Mouse (Mus musculus) liver, embryonic 13.5 days (tissue): ENCODE results near the gene Gm49405. TPM values are rescaled to one million over a fixed set of nuclear protein-coding genes. Genes with fewer than 3 reads are reported as not detected.

Experiments used
- ATAC-seq: fragments of 200-750 bp; cut with Nextera tagmentation; 2 replicates; pipeline ENCODE4 v1.8.0; 2017; ENCODE audit warnings: low read depth, mild to moderate bottlenecking, moderate number of reproducible peaks, moderate library complexity
- DNase-seq: peaks from one replicate; pipeline ENCODE4 v3.0.0; 2022
- H3K27ac ChIP-seq: fragments of 300-500 bp; sonication (generic); 2 replicates; pipeline ENCODE4 v1.5.1; 2015; ENCODE audit warnings: moderate library complexity, mild to moderate bottlenecking, inconsistent platforms
- H3K27me3 ChIP-seq: fragments of 300-500 bp; sonication (generic); 2 replicates; pipeline ENCODE4 v1.6.1; 2015; ENCODE audit warnings: mild to moderate bottlenecking, inconsistent platforms
- H3K36me3 ChIP-seq: fragments of 300-500 bp; sonication (generic); 2 replicates; pipeline ENCODE4 v1.6.1; 2015; ENCODE audit warnings: mild to moderate bottlenecking, inconsistent platforms
- H3K4me1 ChIP-seq: fragments of 300-500 bp; sonication (generic); replicated peaks from 2 replicates; pipeline ENCODE4 v1.6.1; 2015; ENCODE audit warnings: inconsistent platforms
- H3K4me2 ChIP-seq: fragments of 300-500 bp; sonication (generic); 2 replicates; pipeline ENCODE4 v1.6.1; 2015; ENCODE audit warnings: inconsistent platforms, mild to moderate bottlenecking, moderate library complexity
- H3K4me3 ChIP-seq: fragments of 300-500 bp; sonication (generic); replicated peaks from 2 replicates; pipeline ENCODE4 v1.5.1; 2015; ENCODE audit warnings: mild to moderate bottlenecking, inconsistent platforms
- H3K9ac ChIP-seq: fragments of 300-500 bp; sonication (generic); 2 replicates; pipeline ENCODE4 v1.6.1; 2015; ENCODE audit warnings: mild to moderate bottlenecking, inconsistent platforms
- H3K9me3 ChIP-seq: fragments of 300-500 bp; sonication (generic); replicated peaks from 2 replicates; pipeline ENCODE4 v1.6.1; 2016; ENCODE audit warnings: inconsistent platforms
- WGBS: fragments of 180-500 bp; shearing (Covaris S2); methylation state at CpG from one replicate; pipeline ENCODE4 v1.1.7; 2015; ENCODE audit not compliant: insufficient replicate concordance; 5-methylcytosine and 5-hydroxymethylcytosine counted together
- polyA plus RNA-seq: library from polyadenylated mRNA; unstranded; fragments of >200 nt; fragmentation: Nextera tagmentation; extraction: Ambion mirVana; gene quantifications from 2 replicates; pipeline ENCODE4 v1.2.1, GENCODE M21; 2015

Gm49405 gene
- polyA plus RNA-seq, 1 experiment from 2014 or later = 0.55 TPM

- Histone ChIP-seq H3K9ac (no peak overlapping the region), H3K27me3 (0 out of 2 replicates have a peak, but pooled peaks cover 4% of the 10 kb centered on the region), H3K36me3 (peaks cover 4% of the 10 kb centered on the region; the same call in 1 of the 2 replicates), H3K27ac (no peak overlapping the region), H3K4me1 (peaks cover 36% of the 10 kb centered on the region), H3K4me3 (no peak overlapping the region), H3K4me2 (no peak overlapping the region), H3K9me3 (no peaks in the 10 kb centered on the region)
- ATAC-seq = no peak
- no peak for DNase-seq
- WGBS = 83% methylated on average over 14 of the region's 14 CpGs
Measured at GRCm38 (mm10) chr19:3988066-3988465, 12.4 kb upstream of the Gm49405 start.

DNA sequence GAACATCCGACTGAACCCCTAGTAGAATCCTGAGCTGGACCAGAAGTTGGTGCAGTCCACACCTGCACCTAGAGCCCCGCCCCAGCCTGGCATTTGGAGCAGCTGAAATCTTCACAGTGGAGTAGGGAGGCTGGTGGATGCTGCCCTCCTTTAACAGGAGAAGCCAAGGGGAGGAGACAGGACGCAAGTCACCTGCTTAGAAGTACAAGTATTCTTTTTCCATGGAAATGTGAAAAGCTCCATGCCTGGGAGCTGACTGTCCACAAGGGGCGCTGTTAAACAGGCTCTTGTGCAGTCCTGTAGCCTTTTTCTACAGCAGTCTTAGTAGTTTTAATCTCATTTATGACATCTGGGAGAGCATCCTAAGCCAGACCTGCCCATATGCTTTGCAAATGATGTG lies 11.7 kb upstream of the Gm49405 start:
- Histone ChIP-seq H3K36me3 (peaks cover 4% of the 10 kb centered on the region; the same call in 1 of the 2 replicates), H3K9me3 (no peaks in the 10 kb centered on the region), H3K4me2 (no peak overlapping the region), H3K27me3 (0 out of 2 replicates have a peak, but pooled peaks cover 4% of the 10 kb centered on the region), H3K27ac (no peak overlapping the region), H3K9ac (no peak overlapping the region), H3K4me3 (no peak overlapping the region), H3K4me1 (peaks cover 36% of the 10 kb centered on the region)
- 73% methylated on average over 4 of the region's 4 CpGs for WGBS
- DNase-seq = no peak
- ATAC-seq = no peak

- Histone ChIP-seq H3K27me3 (0 out of 2 replicates have a peak, but pooled peaks cover 4% of the 10 kb centered on the region), H3K9me3 (no peaks in the 10 kb centered on the region), H3K4me2 (no peak overlapping the region), H3K27ac (no peak overlapping the region), H3K4me1 (peaks cover 24% of the 10 kb centered on the region), H3K4me3 (no peak overlapping the region), H3K36me3 (peaks cover 4% of the 10 kb centered on the region; the same call in 1 of the 2 replicates), H3K9ac (no peak overlapping the region)
- ATAC-seq = no peak
- whole genome bisulfite sequencing = 66% methylated on average over 6 of the region's 6 CpGs
- DNase-seq = no peak
Measured at GRCm38 (mm10) chr19:3990804-3991203, 9.6 kb upstream of the Gm49405 start.

- no peak for ATAC-seq
- Histone ChIP-seq H3K4me3 (no peak overlapping the region), H3K4me2 (no peak overlapping the region), H3K27ac (no peak overlapping the region), H3K36me3 (peaks cover 4% of the 10 kb centered on the region; the same call in 1 of the 2 replicates), H3K9me3 (no peaks in the 10 kb centered on the region), H3K9ac (no peak overlapping the region), H3K27me3 (0 out of 2 replicates have a peak, but pooled peaks cover 4% of the 10 kb centered on the region), H3K4me1 (peaks cover 16% of the 10 kb centered on the region)
- DNase-seq = no peak
- WGBS = 83% methylated on average over 3 of the region's 3 CpGs
Measured at GRCm38 (mm10) chr19:3991562-3991961, 8.9 kb upstream of the Gm49405 start.

- H3K36me3 ChIP-seq = peaks cover 4% of the 10 kb centered on the region; the same call in 1 of the 2 replicates
- no peak overlapping the region for H3K4me2 ChIP-seq
- H3K4me3 ChIP-seq = no peak overlapping the region
- no peaks in the 10 kb centered on the region for H3K9me3 ChIP-seq
- H3K4me1 ChIP-seq = peaks cover 14% of the 10 kb centered on the region
- ATAC-seq = no peak
- no peak overlapping the region for H3K27ac ChIP-seq
- DNase-seq = no peak
- 67% methylated on average over 3 of the region's 3 CpGs for WGBS
- no peak overlapping the region for H3K9ac ChIP-seq
- H3K27me3 ChIP-seq = 0 out of 2 replicates have a peak, but pooled peaks cover 4% of the 10 kb centered on the region
Measured at GRCm38 (mm10) chr19:3991966-3992365, 8.5 kb upstream of the Gm49405 start.

DNA sequence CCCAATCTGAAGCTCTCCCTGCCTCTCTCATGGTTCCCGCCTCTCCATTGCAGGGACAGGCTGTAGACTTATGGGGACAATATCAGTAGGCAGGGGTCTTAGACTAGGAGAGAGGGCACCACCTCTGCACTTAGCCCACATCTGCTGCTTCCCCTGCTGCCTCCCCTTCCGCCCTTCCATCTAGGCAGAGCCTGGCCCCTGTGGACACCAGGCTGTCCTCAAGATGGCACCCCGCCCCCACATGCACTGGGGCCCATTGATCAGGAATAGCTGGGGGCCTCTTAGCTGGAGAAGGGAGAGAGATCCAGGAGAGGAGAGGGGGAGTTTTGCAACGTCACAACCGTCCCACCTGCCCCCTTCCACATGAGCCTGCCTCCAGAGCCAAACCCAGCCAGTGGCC lies 8.0 kb upstream of the Gm49405 start, which contains the start of gene Tbx10:
TSS of gene Tbx10 (plus strand) at position 337 of the 400 bp plus-strand sequence.
- no peak within 1 kb of the TSS for H3K9ac ChIP-seq
- WGBS = 45% methylated on average over 5 of the region's 5 CpGs
- H3K4me2 ChIP-seq = no peak within 1 kb of the TSS
- 0 out of 2 replicates have a peak, but pooled peaks cover 4% of the 10 kb centered on the region for H3K27me3 ChIP-seq
- no peak within 1 kb of the TSS for H3K4me3 ChIP-seq
- ATAC-seq = no peak
- no peaks in the 10 kb centered on the region for H3K9me3 ChIP-seq
- no peak within 1 kb of the TSS for H3K27ac ChIP-seq
- peaks cover 10% of the 10 kb centered on the region; the same call in 1 of the 2 replicates for H3K4me1 ChIP-seq
- H3K36me3 ChIP-seq = peaks cover 4% of the 10 kb centered on the region; the same call in 1 of the 2 replicates
- DNase-seq = no peak

DNA sequence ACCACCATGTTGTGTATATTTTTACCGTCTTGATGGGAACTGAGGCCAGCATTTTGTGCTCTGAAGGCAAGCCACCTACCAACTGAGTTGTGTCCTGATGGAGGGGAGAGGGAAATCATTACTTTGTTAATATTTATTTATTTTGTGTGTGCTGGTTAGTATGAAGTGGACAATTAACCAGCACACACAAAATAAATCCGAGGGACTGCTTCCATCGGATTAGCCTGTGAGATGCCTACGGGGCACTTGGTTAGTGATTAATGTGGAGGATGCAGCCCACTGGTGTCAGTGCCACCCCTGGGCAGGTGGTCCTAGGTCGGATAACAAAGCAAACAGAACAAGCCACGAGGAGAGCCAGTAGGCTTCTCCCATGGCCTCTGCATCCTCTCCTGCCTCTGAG lies 5.5 kb upstream of the Gm49405 start:
- Histone ChIP-seq H3K4me2 (no peak overlapping the region), H3K4me3 (no peak overlapping the region), H3K27ac (no peak overlapping the region), H3K36me3 (no peaks in the 10 kb centered on the region), H3K9me3 (no peaks in the 10 kb centered on the region), H3K9ac (no peak overlapping the region), H3K27me3 (0 out of 2 replicates have a peak, but pooled peaks cover 4% of the 10 kb centered on the region), H3K4me1 (peaks cover 23% of the 10 kb centered on the region)
- 63% methylated on average over 6 of the region's 6 CpGs for WGBS
- no peak for DNase-seq
- no peak for ATAC-seq

GRCm38 (mm10) chr19:3995505-3995904 lies 4.9 kb upstream of the Gm49405 start:
- no peaks in the 10 kb centered on the region for H3K36me3 ChIP-seq

GRCm38 (mm10) chr19:3996106-3996505 lies 4.3 kb upstream of the Gm49405 start:
- no peak for ATAC-seq
- no peak overlapping the region for H3K9ac ChIP-seq
- 50% methylated on average over 7 of the region's 7 CpGs for WGBS

More at GRCm38 (mm10) chr19:3995505-3995904, 4.9 kb upstream of the Gm49405 start:
- WGBS = 79% methylated on average over 3 of the region's 3 CpGs
- no peak overlapping the region for H3K27ac ChIP-seq
- no peak overlapping the region for H3K9ac ChIP-seq
- DNase-seq (no peak), ATAC-seq (no peak)
- no peak overlapping the region for H3K4me3 ChIP-seq
- peaks cover 24% of the 10 kb centered on the region for H3K4me1 ChIP-seq
- no peak overlapping the region for H3K4me2 ChIP-seq
- H3K27me3 ChIP-seq = 0 out of 2 replicates have a peak, but pooled peaks cover 4% of the 10 kb centered on the region
- no peaks in the 10 kb centered on the region for H3K9me3 ChIP-seq

DNA sequence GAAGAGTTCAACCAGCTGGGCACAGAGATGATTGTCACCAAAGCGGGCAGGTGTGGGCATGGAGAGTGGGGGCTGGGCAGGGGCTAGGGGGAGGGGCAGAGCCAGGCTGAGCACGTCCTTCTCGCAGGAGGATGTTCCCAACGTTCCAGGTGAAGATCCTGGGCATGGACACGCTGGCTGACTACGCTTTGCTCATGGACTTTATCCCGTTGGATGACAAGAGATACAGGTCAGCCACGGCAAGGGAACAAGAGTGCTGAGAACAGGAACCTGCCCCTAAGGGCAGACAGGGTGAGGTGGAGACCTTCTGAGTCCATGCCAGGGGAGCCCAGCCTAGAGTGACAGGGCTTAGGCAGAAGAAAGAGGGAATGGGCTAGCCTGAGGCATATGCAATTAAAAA lies 3.7 kb upstream of the Gm49405 start:
- DNase-seq (no peak), ATAC-seq (no peak)
- Histone ChIP-seq H3K36me3 (no peaks in the 10 kb centered on the region), H3K4me1 (peaks cover 36% of the 10 kb centered on the region), H3K4me2 (no peak overlapping the region), H3K4me3 (no peak overlapping the region), H3K27me3 (0 out of 2 replicates have a peak, but pooled peaks cover 4% of the 10 kb centered on the region), H3K9me3 (no peaks in the 10 kb centered on the region), H3K9ac (no peak overlapping the region), H3K27ac (no peak overlapping the region)
- 67% methylated on average over 8 of the region's 8 CpGs for WGBS

More at GRCm38 (mm10) chr19:3996106-3996505, 4.3 kb upstream of the Gm49405 start:
- no peak for DNase-seq
- Histone ChIP-seq H3K27me3 (0 out of 2 replicates have a peak, but pooled peaks cover 4% of the 10 kb centered on the region), H3K4me2 (no peak overlapping the region), H3K9me3 (no peaks in the 10 kb centered on the region), H3K27ac (no peak overlapping the region), H3K36me3 (no peaks in the 10 kb centered on the region), H3K4me3 (no peak overlapping the region), H3K4me1 (peaks cover 30% of the 10 kb centered on the region)

- peaks cover 40% of the 10 kb centered on the region for H3K4me1 ChIP-seq
- no peak overlapping the region for H3K4me2 ChIP-seq
- H3K36me3 ChIP-seq = no peaks in the 10 kb centered on the region
- no peak overlapping the region for H3K27ac ChIP-seq
- H3K27me3 ChIP-seq = 0 out of 2 replicates have a peak, but pooled peaks cover 3% of the 10 kb centered on the region
- WGBS = 52% methylated on average over 8 of the region's 8 CpGs
- no peak overlapping the region for H3K4me3 ChIP-seq
- DNase-seq (no peak), ATAC-seq (no peak)
- H3K9me3 ChIP-seq = no peaks in the 10 kb centered on the region
- no peak overlapping the region for H3K9ac ChIP-seq
Measured at GRCm38 (mm10) chr19:3997231-3997630, 3.2 kb upstream of the Gm49405 start.

DNA sequence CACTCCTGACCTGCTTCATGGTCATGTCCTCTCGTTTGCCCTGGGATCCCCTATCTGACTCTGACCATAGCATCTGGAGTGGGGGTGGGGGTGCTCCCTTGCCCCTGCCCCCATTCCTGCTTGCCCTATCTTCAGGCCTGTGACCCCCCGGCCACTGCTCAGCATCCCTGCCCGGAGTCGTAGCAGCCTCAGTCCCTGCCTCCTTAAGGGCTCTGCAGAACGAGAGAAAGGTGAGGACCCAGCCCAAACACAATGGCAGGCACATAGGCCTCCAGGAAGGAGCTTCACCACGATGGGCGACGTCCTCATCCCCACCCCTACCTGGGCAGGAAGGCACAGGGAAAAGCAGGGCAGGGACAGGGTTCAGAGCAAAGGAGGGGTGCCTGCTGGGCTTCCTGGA lies 2.1 kb upstream of the Gm49405 start:
- 65% methylated on average over 8 of the region's 8 CpGs for WGBS
- no peak for ATAC-seq

More for the DNA sequence above, 2.1 kb upstream of the Gm49405 start:
- Histone ChIP-seq H3K27me3 (no peaks in the 10 kb centered on the region), H3K36me3 (no peaks in the 10 kb centered on the region), H3K27ac (no peak overlapping the region), H3K4me3 (no peak overlapping the region), H3K9me3 (no peaks in the 10 kb centered on the region), H3K4me2 (no peak overlapping the region), H3K4me1 (peaks cover 38% of the 10 kb centered on the region), H3K9ac (no peak overlapping the region)
- no peak for DNase-seq
